Mouse (Mus musculus) gastrocnemius, postnatal 25 days (tissue): ENCODE measurements around the gene Clybl. TPM values are rescaled to one million over a fixed set of nuclear protein-coding genes. Genes with fewer than 3 reads are reported as not detected.

Experiments used
- DNase-seq: peaks from one replicate; pipeline ENCODE4 v3.0.0; 2022
- long read RNA-seq, 2 experiments: library from polyadenylated mRNA; stranded (forward); transcript quantifications; one replicate each; pipeline ENCODE4 v2.0.0; 2021
- total RNA-seq, 2 experiments: library from RNA; stranded (reverse); gene quantifications; 1 replicate in 1 of 2; 2 replicates in 1 of 2; pipeline ENCODE4 v1.2.3; 2021

The Clybl gene
- total RNA-seq = 10 to 100 TPM; 62.1 to 62.3 TPM
- long read RNA-seq, experiment 1, transcript Clybl-201 (8 exons, 1,231 nt) = major isoform, 176 of 233 reads
- long read RNA-seq, experiment 1, partial matches to known transcripts = 39 of 233 reads
- long read RNA-seq, experiment 1, other reads (novel, unspliced or antisense) = 18 of 233 reads
- long read RNA-seq, experiment 2, transcript Clybl-201 (8 exons, 1,231 nt) = major isoform, 177 of 228 reads
- long read RNA-seq, experiment 2, partial matches to known transcripts = 37 of 228 reads
- long read RNA-seq, experiment 2, other reads (novel, unspliced or antisense) = 14 of 228 reads

DNA sequence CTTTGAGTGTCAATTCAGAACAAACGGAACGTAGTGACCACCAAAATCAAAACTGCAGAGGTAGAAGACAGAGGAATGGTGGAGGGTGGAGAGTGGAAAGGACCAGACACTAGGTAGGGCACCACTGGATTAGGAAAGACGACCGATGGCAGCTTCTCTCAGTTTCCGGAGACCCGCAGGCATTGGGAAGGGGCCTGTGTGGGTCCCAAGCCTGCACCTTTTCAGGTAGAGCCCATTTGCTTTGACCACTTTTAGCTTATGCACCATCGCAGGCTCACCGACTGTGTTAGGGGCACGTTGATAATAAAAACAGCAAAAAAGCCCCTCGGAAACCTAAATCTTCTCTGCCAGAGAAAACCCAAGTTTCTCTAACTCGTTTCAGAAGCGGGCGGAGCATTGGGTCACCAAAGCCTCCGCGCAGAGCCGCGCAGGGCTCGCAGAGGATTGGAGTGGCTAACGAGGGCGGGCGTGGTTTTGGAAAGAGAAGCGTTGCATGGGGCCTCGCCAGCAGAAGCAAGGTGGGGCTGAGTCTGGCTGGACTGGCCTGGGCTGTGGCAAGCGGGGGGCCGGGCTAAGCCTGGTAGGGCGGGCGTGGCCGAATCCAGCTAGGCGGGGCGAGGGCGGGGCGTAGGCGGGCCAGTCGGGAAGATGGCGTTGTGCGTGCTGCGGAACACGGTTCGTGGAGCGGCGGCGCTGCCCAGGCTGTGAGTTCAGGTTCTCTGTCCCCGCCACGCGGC, at the start of gene Clybl:
TSS of gene Clybl (plus strand) at position 627 of the 737 bp plus-strand sequence.
- DNase-seq = peak; percentile 97

DNA sequence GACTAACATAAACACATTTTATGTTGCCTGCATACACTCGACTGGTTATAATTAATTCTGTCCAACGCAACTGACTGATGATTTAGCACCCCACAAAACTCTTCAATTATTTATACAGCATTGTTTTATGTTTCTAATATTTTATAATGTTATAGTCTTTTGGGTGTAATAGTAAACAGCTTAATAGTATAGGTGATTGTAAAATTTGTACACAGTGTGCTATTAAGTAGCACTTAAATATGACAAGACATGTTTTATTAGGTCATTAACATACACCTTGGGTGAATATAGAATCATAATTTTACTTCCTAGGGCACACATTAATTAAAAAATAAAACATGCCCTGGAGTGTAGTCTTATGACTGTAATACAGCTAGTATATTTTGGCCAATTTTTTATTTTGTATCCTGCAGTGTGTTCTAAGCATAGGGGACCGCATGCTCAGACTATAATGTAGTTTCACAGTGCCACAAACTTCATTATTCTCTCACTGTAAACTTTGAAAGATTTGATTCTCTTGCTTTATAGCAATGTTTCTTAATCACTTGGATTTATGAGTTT, 45.1 kb upstream of the Clybl start:
- DNase-seq = no peak

GRCm38 (mm10) chr14:122137234-122137633, 44.3 kb upstream of the Clybl start:
- no peak for DNase-seq

DNA sequence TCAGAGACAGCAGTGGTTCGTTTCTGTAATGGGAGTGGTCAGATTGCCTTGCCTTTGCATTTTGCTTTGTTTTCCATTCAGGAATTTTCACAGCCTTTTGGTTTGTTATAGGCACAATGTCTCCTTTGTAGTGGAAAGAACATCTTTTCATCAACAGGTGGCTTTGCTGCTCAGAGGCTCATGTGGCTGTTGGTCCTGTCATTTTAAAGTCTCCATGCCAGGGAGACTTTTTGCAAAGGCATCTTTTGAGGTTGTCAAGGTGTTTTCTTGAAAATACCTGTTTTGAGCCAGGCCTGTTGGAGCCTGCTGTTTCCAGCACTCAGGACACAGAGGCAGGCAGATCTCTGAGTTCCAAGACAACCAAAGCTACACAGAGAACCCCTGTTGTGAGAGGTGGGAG, 41.4 kb upstream of the Clybl start:
- DNase-seq = no peak

GRCm38 (mm10) chr14:122143585-122144269, 37.8 kb upstream of the Clybl start:
- DNase-seq = no peak

GRCm38 (mm10) chr14:122145374-122145773, 36.1 kb upstream of the Clybl start:
- no peak for DNase-seq

- no peak for DNase-seq
These were observed 30.9 kb upstream of the Clybl start for GRCm38 (mm10) chr14:122150616-122151015.

DNA sequence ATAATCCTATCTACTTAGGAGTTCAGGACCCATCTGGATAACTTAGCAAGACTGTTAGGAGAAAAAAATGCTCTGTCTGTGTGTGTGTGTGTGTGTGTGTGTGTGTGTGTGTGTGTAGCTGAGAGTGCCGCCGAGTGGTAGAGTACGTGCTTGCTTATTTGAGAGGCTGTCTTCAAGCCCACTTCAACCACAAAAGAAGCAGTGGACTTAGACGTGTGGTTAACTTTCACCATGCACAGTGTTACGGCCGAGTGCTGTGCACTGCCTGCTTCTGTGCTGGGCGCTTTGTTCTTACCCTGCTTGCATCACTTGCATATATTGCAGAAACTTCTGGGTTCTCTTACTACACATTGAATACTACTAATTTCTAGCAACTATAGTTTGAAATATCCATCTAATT, 23.8 kb upstream of the Clybl start:
- no peak for DNase-seq

GRCm38 (mm10) chr14:122160916-122161315, 20.6 kb upstream of the Clybl start:
- peak; percentile 2 for DNase-seq

- no peak for DNase-seq
These were observed 12.6 kb upstream of the Clybl start for GRCm38 (mm10) chr14:122168912-122169311.

- peak; percentile 0 for DNase-seq
These were observed 11.2 kb upstream of the Clybl start for GRCm38 (mm10) chr14:122170202-122170781.

- peak; percentile 2 for DNase-seq
These were observed 10.5 kb upstream of the Clybl start for GRCm38 (mm10) chr14:122171031-122171430.

GRCm38 (mm10) chr14:122176263-122176798, 5.2 kb upstream of the Clybl start:
- DNase-seq = no peak

- no peak for DNase-seq
These were observed 2.2 kb upstream of the Clybl start for GRCm38 (mm10) chr14:122179262-122179661.

DNA sequence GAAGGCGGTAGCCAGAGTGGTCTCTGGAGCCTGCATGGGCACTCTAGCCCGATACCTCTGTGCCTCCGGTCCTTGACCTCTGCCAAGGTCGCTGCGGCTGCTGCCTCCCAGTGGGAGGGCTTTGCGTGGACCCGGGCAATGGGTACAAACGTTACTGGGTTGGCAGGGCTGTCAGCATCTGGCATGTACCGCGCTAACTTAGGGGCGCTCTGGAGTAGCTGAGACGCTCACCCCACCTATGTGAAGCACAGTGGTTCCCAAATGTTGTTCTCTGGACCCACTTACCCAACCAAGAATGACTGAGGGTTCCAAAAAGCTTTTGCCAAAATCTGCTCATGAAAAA, 282 bp downstream of the Clybl start:
- DNase-seq = no peak

DNA sequence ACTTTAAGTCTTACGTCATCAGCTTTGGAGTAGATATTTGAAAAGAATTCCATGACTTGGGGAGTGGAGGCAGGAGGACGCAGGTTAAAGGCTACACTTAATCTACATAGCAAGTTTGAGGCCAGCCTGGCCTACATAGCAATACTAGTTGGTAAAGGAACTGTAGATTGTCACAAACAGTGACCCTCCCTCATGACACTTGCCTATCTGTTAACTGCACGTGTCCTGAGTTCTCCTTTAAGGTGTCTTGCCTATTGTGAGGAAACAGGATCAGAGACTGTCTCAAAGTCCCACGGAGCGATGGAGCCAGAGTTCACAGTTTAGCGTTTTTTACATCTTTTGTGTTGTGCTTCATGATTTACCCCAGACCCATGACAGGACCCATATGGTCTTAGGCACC, 716 bp downstream of the Clybl start:
- no peak for DNase-seq

- no peak for DNase-seq
These were observed 2.5 kb downstream of the Clybl start for GRCm38 (mm10) chr14:122183974-122184373.

DNA sequence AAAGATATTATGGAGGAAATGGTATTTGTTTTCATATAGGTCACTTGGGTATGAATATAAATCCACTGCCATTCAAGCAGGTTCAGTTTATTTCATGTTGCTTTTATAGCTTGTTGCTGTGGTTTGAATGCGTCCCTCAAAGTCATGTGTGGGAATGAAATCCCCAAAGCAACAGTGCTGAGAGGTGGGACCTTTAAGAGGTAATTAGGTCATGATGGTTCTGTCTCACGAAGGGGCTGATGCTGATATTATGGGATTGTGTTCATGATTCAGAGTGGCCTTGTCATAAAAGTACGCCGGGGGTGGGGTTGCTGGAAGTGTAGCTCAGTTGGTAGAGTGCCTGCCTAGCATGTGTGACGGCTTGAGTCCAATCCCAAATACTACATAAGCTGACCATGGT, 6.7 kb downstream of the Clybl start:
- no peak for DNase-seq

GRCm38 (mm10) chr14:122189901-122190300, 8.4 kb downstream of the Clybl start:
- DNase-seq = no peak

DNA sequence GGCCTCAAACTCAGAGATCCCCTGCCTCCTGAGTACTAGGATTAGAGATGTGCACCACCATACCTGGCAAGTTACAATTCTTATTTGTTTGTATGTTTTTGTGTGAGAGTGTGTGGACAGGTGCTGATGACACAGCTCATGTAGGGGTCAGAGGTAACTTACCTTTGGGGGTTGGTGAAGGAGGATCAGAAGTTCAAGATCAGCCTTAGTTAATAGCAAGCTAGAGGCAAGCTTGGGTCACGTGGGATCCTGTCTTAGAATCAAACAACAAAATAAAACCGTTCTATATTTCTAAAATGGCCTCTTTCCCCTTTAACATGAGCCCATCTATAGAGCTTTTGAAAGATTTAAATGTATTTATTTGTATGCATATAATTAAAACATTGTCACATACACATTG, 9.0 kb downstream of the Clybl start:
- DNase-seq = no peak

- DNase-seq = no peak
These were observed 9.5 kb downstream of the Clybl start for GRCm38 (mm10) chr14:122190941-122191510.

GRCm38 (mm10) chr14:122194630-122195029, 13.1 kb downstream of the Clybl start:
- DNase-seq = no peak
